Comparison of ENCODE assay signal across 9 mouse cellular contexts in genomic region chr8:38818163-38818562, GRCm38 (mm10).
DNase-seq lines count a peak whose midpoint lies in the region; ATAC-seq and TF ChIP-seq lines count a peak whose summit lies in the region.
"Had no signal": no experiment of that assay in that cellular context is flagged by ENCODE, and none has a peak within 500 bp of the region (broad histone marks: within the 10 kb centered on the region; RNA-seq: fewer than 3 reads in every experiment).

No protein-coding gene starts in this region.

- H3K4me2 ChIP-seq in embryonic facial prominence, embryonic 14.5 days (ENCODE audit: low read depth, low read length) = no peak overlapping the region
- no peak overlapping the region for H3K4me2 ChIP-seq in limb, embryonic 14.5 days (replicated peaks; ENCODE audit: low read depth, low read length, severe bottlenecking)

- DNase-seq in gastrocnemius, postnatal 10 days = peak; percentile 9
- DNase-seq in gastrocnemius, postnatal 25 days = no peak
- peak; percentile 6 for DNase-seq in thymus, postnatal 4 days
- no peak for DNase-seq in thymus, postnatal 14 days
- DNase-seq in embryonic facial prominence, embryonic 14.5 days (ENCODE audit: low spot score) = peak; percentile 70
- peak; percentile 44 for DNase-seq in limb, embryonic 14.5 days (ENCODE audit: low spot score)
- DNase-seq in yolk sac, embryonic 10.5 days (ENCODE audit: low spot score) = no peak
- no peak for DNase-seq in gastrocnemius, adult 18-20 months (ENCODE audit: low spot score)

- H3K36me3 ChIP-seq in embryonic facial prominence, embryonic 14.5 days (ENCODE audit: control insufficient read depth, insufficient read depth, low read length) = no peaks in the 10 kb centered on the region
- no peaks in the 10 kb centered on the region for H3K36me3 ChIP-seq in limb, embryonic 14.5 days (ENCODE audit: control insufficient read depth, insufficient read depth, low read length)

- no peaks in the 10 kb centered on the region for H3K9me3 ChIP-seq in embryonic facial prominence, embryonic 14.5 days (ENCODE audit: control insufficient read depth, low read length)
- no peaks in the 10 kb centered on the region for H3K9me3 ChIP-seq in limb, embryonic 14.5 days (ENCODE audit: control insufficient read depth, low read length)
- H3K9me3 ChIP-seq: megakaryocyte, embryonic 14.5 days had no signal

- no peak overlapping the region for H3K27ac ChIP-seq in embryonic facial prominence, embryonic 14.5 days (replicated peaks; ENCODE audit: low read depth, low read length)
- no peak overlapping the region for H3K27ac ChIP-seq in limb, embryonic 14.5 days (replicated peaks; ENCODE audit: low read depth, low read length)

- ATAC-seq in embryonic facial prominence, embryonic 14.5 days (ENCODE audit: low read depth) = no peak
- ATAC-seq in limb, embryonic 14.5 days (ENCODE audit: low FRiP score, low read depth) = no peak

- H3K27me3 ChIP-seq in embryonic facial prominence, embryonic 14.5 days (replicated peaks; ENCODE audit: control insufficient read depth, insufficient read depth, low read length) = no peaks in the 10 kb centered on the region
- no peaks in the 10 kb centered on the region for H3K27me3 ChIP-seq in limb, embryonic 14.5 days (ENCODE audit: control insufficient read depth, insufficient read depth, low read length)
- H3K27me3 ChIP-seq: megakaryocyte, embryonic 14.5 days had no signal

- WGBS in embryonic facial prominence, embryonic 14.5 days = 35% methylated on average over 1 of the region's 1 CpGs
- WGBS in limb, embryonic 14.5 days = 30% methylated on average over 1 of the region's 1 CpGs

- TF ChIP-seq POLR2A in limb, embryonic 14.5 days (IDR thresholded peaks at IDR 0.05; ENCODE audit: borderline replicate concordance, extremely low read depth, insufficient read depth, insufficient read length) = no peak

- no peak overlapping the region for H3K9ac ChIP-seq in embryonic facial prominence, embryonic 14.5 days (ENCODE audit: low read depth, low read length)
- no peak overlapping the region for H3K9ac ChIP-seq in limb, embryonic 14.5 days (ENCODE audit: low read depth, low read length, severe bottlenecking)

- H3K4me1 ChIP-seq in embryonic facial prominence, embryonic 14.5 days (ENCODE audit: control insufficient read depth, insufficient read depth, low read length) = no peaks in the 10 kb centered on the region
- no peaks in the 10 kb centered on the region for H3K4me1 ChIP-seq in limb, embryonic 14.5 days (ENCODE audit: control insufficient read depth, insufficient read depth, low read length)
- H3K4me1 ChIP-seq: megakaryocyte, embryonic 14.5 days had no signal

- H3K4me3 ChIP-seq in embryonic facial prominence, embryonic 14.5 days (ENCODE audit: low read depth, low read length) = no peak overlapping the region
- no peak overlapping the region for H3K4me3 ChIP-seq in limb, embryonic 14.5 days (replicated peaks; ENCODE audit: low read length)
- H3K4me3 ChIP-seq: megakaryocyte, embryonic 14.5 days had no signal

Comparison
In these comparisons a context has a peak if more than half of its experiments do, and no peak if none do; other contexts are left out.
1. DNase-seq: peak in gastrocnemius, postnatal 10 days (single experiment), thymus, postnatal 4 days (single experiment), embryonic facial prominence, embryonic 14.5 days (single experiment) and limb, embryonic 14.5 days (single experiment); none in gastrocnemius, postnatal 25 days (single experiment), thymus, postnatal 14 days (single experiment), yolk sac, embryonic 10.5 days (single experiment) and gastrocnemius, adult 18-20 months (single experiment).